Mouse (Mus musculus): ENCODE results near the gene Tdrd9.

DNA sequence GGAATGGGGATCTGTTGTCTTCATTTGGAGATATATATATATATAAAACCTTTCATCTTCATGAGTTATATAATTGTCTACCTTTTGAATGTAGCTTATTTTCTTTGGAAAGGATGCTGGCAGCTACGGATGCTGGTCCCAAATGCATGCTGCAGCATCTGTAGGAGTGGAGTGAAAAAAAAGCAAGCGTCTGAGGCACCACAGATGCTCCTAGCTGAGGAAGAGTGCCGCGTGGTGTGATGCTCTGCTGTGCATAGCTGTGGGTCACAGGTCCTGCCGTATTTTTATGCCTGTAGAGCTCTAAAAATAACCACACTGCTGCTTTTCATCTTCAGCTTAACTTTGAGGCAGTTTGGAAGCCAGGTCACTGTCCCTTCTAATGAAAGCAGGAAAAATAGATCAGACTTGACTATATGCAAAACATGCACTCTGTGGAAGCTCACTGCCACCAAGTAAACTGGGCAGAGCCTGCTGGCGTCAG is 9.6 kb downstream of the Tdrd9 start, which contains the start of gene Rd3l:
- TF ChIP-seq POLR2A (IDR thresholded peaks at IDR 0.05; ENCODE audit: low read depth, low read length) (no peak), CTCF (conservative IDR thresholded peaks at IDR 0.05; ENCODE audit: insufficient read depth, insufficient read length, low read depth, low read length) (no peak)

All from kidney, adult 2 months (tissue).